Mouse (Mus musculus): ENCODE results near the gene Cd44. TPM values are rescaled to one million over a fixed set of nuclear protein-coding genes. Genes with fewer than 3 reads are reported as not detected.

Cd44 gene
- polyA plus RNA-seq, 1 experiment from 2014 or later, result 57.3 TPM

GRCm38 (mm10) chr2:102768267-102768666 is 133.2 kb downstream of the Cd44 start:
- 74% methylated on average over 3 of the region's 3 CpGs for WGBS
- Histone ChIP-seq H3K27ac (replicated peaks; ENCODE audit: low read depth, low read length) (no peak overlapping the region), H3K36me3 (ENCODE audit: control insufficient read depth, insufficient read depth, low read length) (no peaks in the 10 kb centered on the region), H3K4me1 (ENCODE audit: control insufficient read depth, insufficient read depth, low read length) (no peaks in the 10 kb centered on the region), H3K4me3 (ENCODE audit: low read depth, low read length) (no peak overlapping the region), H3K9ac (ENCODE audit: low read depth, low read length) (no peak overlapping the region), H3K4me2 (ENCODE audit: low read depth, low read length) (no peak overlapping the region), H3K27me3 (replicated peaks; ENCODE audit: control insufficient read depth, insufficient read depth, low read length) (no peaks in the 10 kb centered on the region), H3K9me3 (ENCODE audit: control insufficient read depth, low read length) (no peaks in the 10 kb centered on the region)
- ATAC-seq (ENCODE audit: low read depth), result no peak
- no peak for DNase-seq (ENCODE audit: low spot score)

- no peak overlapping the region for H3K4me2 ChIP-seq (ENCODE audit: low read depth, low read length)
- no peak for ATAC-seq (ENCODE audit: low read depth)
- no peaks in the 10 kb centered on the region for H3K27me3 ChIP-seq (replicated peaks; ENCODE audit: control insufficient read depth, insufficient read depth, low read length)
- no peak overlapping the region for H3K9ac ChIP-seq (ENCODE audit: low read depth, low read length)
- no peak overlapping the region for H3K4me3 ChIP-seq (ENCODE audit: low read depth, low read length)
- no peaks in the 10 kb centered on the region for H3K4me1 ChIP-seq (ENCODE audit: control insufficient read depth, insufficient read depth, low read length)
- H3K9me3 ChIP-seq (ENCODE audit: control insufficient read depth, low read length), result no peaks in the 10 kb centered on the region
- no peaks in the 10 kb centered on the region for H3K36me3 ChIP-seq (ENCODE audit: control insufficient read depth, insufficient read depth, low read length)
- 74% methylated on average over 8 of the region's 8 CpGs for WGBS
- no peak overlapping the region for H3K27ac ChIP-seq (replicated peaks; ENCODE audit: low read depth, low read length)
- no peak for DNase-seq (ENCODE audit: low spot score)
Observed at GRCm38 (mm10) chr2:102764602-102765374, 136.7 kb downstream of the Cd44 start.

- H3K27ac ChIP-seq (replicated peaks; ENCODE audit: low read depth, low read length), result no peak overlapping the region
- DNase-seq (ENCODE audit: low spot score) (no peak), ATAC-seq (ENCODE audit: low read depth) (no peak)
- H3K36me3 ChIP-seq (ENCODE audit: control insufficient read depth, insufficient read depth, low read length), result no peaks in the 10 kb centered on the region
- H3K4me1 ChIP-seq (ENCODE audit: control insufficient read depth, insufficient read depth, low read length), result no peaks in the 10 kb centered on the region
- no peak overlapping the region for H3K4me2 ChIP-seq (ENCODE audit: low read depth, low read length)
- 85% methylated on average over 2 of the region's 2 CpGs for WGBS
- no peaks in the 10 kb centered on the region for H3K9me3 ChIP-seq (ENCODE audit: control insufficient read depth, low read length)
- H3K27me3 ChIP-seq (replicated peaks; ENCODE audit: control insufficient read depth, insufficient read depth, low read length), result no peaks in the 10 kb centered on the region
- no peak overlapping the region for H3K4me3 ChIP-seq (ENCODE audit: low read depth, low read length)
- no peak overlapping the region for H3K9ac ChIP-seq (ENCODE audit: low read depth, low read length)
Observed at GRCm38 (mm10) chr2:102763991-102764390, 137.5 kb downstream of the Cd44 start.

DNA sequence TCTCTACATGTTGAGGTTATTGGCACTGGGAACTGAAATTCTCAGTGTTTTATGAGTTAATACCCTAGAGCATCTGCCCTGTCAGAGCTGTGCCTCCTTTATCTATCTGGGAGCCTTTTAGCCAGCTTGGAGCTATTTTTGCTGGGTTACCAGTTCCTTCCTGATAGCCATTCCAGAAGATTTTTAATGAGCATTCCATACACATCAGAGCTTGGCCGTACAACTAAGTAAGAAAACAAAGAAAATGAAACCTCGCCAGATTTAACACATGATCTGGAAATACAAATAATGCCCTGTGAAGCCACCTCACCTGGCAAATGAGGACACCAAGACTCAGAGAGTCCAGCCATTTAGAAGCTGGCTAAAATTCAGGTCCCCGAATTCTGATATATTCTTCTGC is 138.3 kb downstream of the Cd44 start:
- H3K9ac ChIP-seq (ENCODE audit: low read depth, low read length), result no peak overlapping the region
- H3K27ac ChIP-seq (replicated peaks; ENCODE audit: low read depth, low read length), result no peak overlapping the region
- H3K9me3 ChIP-seq (ENCODE audit: control insufficient read depth, low read length), result no peaks in the 10 kb centered on the region
- H3K4me1 ChIP-seq (ENCODE audit: control insufficient read depth, insufficient read depth, low read length), result no peaks in the 10 kb centered on the region
- DNase-seq (ENCODE audit: low spot score) (no peak), ATAC-seq (ENCODE audit: low read depth) (no peak)
- 79% methylated on average over 3 of the region's 3 CpGs for WGBS
- no peaks in the 10 kb centered on the region for H3K36me3 ChIP-seq (ENCODE audit: control insufficient read depth, insufficient read depth, low read length)
- H3K4me2 ChIP-seq (ENCODE audit: low read depth, low read length), result no peak overlapping the region
- no peaks in the 10 kb centered on the region for H3K27me3 ChIP-seq (replicated peaks; ENCODE audit: control insufficient read depth, insufficient read depth, low read length)
- H3K4me3 ChIP-seq (ENCODE audit: low read depth, low read length), result no peak overlapping the region

Other genes with a start within 250 kb of the Cd44 start
- 1.4 and 2.2 TPM in 2 replicates for gene Slc1a2, start 243.0 kb downstream of the Cd44 start, polyA plus RNA-seq (2014; fragmentation: Nextera tagmentation; extraction: Ambion mirVana)
- 36.6 and 41.1 TPM in 2 replicates for gene Pdhx, start 171.8 kb upstream of the Cd44 start, polyA plus RNA-seq (2014; fragmentation: Nextera tagmentation; extraction: Ambion mirVana)
- gene Apip, start 172.0 kb upstream of the Cd44 start, polyA plus RNA-seq (2014; fragmentation: Nextera tagmentation; extraction: Ambion mirVana), result 80.0 and 90.8 TPM in 2 replicates